Mouse (Mus musculus) MN1 (cell line): ENCODE measurements around the gene Glipr2.

ENCODE experiments used
- DNase-seq: peaks from one replicate; pipeline ENCODE4 v3.0.0-alpha.2; 2016; ENCODE audit warnings: low spot score

Gene Glipr2

DNA sequence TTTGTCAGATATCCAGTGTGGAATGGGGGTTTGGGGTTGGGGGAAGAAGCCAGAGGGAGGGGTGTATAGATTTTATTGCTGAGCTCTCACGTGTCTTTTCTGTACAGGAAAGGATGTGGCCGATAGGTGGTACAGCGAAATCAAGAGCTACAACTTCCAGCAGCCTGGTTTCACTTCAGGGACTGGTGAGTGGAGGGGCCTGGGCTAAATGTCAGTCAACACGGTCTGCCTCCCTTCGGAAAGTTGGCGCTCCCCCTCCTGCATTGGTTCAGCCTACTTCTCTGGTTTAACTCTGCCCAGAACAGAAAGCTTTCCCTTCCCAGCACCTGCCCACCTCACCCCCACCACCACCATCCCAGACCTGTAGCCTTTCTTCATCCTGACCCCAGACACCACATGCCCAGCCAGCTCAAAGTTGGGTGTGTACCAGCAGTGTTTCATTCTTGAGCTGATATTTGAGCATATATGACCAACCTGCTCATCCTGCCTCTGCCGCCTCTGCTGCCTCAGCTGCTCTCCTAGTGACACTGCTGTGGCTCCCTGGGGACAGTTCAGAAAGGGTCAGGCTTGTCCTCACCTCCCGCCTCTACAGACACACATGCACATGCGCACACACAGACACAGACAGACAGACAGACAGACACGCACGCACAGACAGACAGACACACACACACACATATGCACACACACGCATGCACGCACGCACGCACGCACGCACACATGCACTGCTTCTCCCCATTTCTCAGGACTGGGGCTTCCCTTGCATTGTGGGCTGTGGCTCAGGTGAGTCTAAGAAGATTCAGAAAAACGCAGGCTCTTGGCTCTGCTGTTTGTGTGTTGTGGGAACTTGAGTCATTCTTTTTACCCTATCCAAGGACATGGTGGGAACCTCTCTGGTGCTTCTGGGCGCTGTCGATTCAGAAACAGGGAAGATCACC, 13.5 kb downstream of the Glipr2 start:
- DNase-seq = no peak

GRCm38 (mm10) chr4:43971541-43972136, 14.4 kb downstream of the Glipr2 start:
- no peak for DNase-seq

GRCm38 (mm10) chr4:43972137-43972591, 15.0 kb downstream of the Glipr2 start:
- peak; percentile 79 for DNase-seq

GRCm38 (mm10) chr4:43973526-43973981, 16.4 kb downstream of the Glipr2 start:
- peak; percentile 84 for DNase-seq

GRCm38 (mm10) chr4:43974914-43975616, 17.9 kb downstream of the Glipr2 start:
- DNase-seq = no peak

- DNase-seq = no peak
These were observed 19.1 kb downstream of the Glipr2 start for GRCm38 (mm10) chr4:43976223-43976740.

GRCm38 (mm10) chr4:43978521-43979443, 21.6 kb downstream of the Glipr2 start:
- DNase-seq = peak; percentile 47

DNA sequence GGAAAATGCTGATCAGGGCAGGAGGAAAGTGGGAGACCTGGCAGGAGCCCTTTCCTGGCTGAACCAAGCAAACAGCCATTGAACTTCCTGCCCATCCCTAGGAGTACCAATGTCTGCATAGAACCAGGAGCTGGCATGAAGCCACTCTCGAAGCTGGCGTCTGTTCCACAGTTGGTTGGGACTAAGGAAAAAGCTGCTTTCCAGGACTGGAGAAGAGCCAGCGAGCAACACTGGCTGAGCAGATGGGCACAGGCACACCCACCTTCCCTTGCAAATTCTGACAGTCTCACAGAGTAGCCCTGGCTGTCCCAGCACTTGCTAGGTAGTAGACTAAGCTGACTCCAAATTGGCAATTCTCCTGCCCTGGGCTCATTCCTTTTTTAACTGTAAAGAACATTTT, 22.5 kb downstream of the Glipr2 start:
- DNase-seq = peak; percentile 82

GRCm38 (mm10) chr4:43980236-43980635, 23.0 kb downstream of the Glipr2 start:
- DNase-seq = no peak

DNA sequence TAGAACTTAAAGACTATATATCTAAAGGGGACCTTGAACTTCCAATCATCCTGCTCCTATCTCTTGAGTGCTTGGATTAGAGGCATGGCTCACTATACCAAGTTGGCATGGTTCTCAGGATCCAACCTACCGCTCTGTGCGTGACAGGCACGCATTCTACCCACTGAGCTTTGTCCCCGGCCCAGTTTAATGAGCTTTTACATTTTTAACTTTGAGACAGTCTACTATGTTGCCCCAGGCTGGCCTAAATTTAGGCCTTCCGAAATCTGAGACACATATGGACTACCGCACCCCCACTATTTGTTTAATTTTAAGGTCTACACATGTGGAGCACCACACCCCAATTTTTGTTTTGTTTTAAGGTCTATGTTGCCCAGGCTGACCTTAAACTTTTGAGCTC, 23.6 kb downstream of the Glipr2 start:
- no peak for DNase-seq

DNA sequence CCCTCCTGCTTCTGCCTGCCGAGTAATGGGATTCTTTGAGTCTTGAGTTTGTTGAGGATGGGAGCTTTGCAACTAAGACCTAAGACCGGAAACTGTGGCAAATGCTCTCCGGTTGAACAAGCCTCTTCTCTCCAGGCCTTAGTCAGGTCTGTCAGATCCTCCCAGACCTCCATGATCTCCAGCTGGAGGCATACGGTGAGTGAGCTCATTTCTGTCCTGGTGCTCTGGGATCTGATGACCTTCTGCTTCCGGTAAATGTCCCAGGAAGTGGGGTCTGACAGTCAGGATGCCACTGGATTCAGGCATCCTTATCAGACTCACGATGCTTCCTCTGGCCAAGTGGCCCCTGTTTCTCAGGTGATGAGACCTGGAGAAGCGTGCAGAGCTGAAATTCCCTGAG, 24.1 kb downstream of the Glipr2 start:
- DNase-seq = no peak

GRCm38 (mm10) chr4:43982053-43982732, 25.0 kb downstream of the Glipr2 start:
- DNase-seq = peak; percentile 90

DNA sequence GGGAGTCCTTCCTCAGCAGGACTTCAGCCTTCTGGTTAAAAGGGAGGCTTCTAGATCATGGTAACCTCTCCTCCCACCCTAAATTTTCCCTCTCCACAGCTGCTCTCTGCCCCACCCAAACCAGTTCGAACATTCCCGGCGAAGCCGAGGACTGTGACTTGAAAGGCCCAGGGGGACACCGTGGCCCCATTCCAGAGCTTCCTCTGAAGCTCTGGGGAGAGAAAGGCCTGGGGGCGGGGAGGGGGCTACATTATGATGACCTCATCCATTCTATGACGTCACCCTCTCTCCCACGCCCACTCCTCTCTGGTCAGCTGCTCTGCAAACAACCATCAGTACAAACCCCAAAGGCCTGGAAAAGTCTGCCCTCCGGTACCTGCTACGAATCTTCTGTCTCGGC, 26.0 kb downstream of the Glipr2 start, which contains the start of gene Ccin:
TSS of gene Ccin (plus strand) at position 303 of the 400 bp plus-strand sequence.
- DNase-seq = no peak

GRCm38 (mm10) chr4:43983756-43984155, 26.6 kb downstream of the Glipr2 start:
- no peak for DNase-seq

DNA sequence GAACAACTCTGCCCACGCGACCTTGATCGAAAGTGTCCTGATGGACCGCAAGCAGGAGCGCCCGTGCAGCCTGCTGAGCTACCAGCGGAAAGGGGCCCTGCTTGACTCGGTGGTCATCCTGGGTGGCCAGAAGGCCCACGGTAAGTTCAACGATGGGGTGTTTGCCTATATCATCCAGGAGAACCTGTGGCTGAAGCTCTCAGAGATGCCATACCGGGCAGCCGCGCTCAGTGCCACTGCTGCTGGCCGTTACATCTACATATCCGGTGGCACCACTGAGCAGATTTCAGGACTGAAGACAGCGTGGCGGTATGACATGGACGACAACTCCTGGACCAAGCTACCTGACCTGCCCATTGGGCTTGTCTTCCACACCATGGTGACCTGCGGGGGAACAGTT, 27.1 kb downstream of the Glipr2 start:
- DNase-seq = no peak

GRCm38 (mm10) chr4:43988976-43989375, 31.8 kb downstream of the Glipr2 start:
- no peak for DNase-seq

DNA sequence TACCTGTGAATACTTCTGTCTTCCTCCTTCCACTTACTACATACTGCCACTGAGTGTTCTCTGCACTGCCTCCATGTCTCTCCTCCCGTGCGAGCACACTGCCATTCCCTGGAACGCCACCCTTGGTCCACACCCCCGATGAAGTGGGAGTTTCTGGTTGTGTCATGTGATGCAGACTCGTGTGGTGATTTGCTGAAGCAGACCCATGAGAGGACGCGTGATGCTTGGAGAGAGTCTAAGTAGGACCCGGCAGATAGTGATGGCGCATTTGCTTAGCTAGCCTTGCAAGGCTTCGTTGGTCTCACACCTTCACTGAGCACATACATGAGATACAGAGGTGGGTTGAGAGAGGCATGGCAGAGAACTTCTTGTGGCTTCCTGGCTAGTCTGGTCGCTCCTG, 35.9 kb downstream of the Glipr2 start:
- no peak for DNase-seq

GRCm38 (mm10) chr4:43994342-43994741, 37.1 kb downstream of the Glipr2 start:
- DNase-seq = no peak

- no peak for DNase-seq
These were observed 46.4 kb downstream of the Glipr2 start for GRCm38 (mm10) chr4:44003622-44004021.

- no peak for DNase-seq
These were observed 46.9 kb downstream of the Glipr2 start, which contains the start of gene Clta for GRCm38 (mm10) chr4:44004126-44004525. Gene Clta (plus strand): TSS chr4:44004452.
